Mouse (Mus musculus): ENCODE data around the gene Atf5. TPM values are rescaled to one million over a fixed set of nuclear protein-coding genes. Genes with fewer than 3 reads are reported as not detected.

Atf5 gene
- polyA plus RNA-seq, 1 experiment: 939 TPM

DNA sequence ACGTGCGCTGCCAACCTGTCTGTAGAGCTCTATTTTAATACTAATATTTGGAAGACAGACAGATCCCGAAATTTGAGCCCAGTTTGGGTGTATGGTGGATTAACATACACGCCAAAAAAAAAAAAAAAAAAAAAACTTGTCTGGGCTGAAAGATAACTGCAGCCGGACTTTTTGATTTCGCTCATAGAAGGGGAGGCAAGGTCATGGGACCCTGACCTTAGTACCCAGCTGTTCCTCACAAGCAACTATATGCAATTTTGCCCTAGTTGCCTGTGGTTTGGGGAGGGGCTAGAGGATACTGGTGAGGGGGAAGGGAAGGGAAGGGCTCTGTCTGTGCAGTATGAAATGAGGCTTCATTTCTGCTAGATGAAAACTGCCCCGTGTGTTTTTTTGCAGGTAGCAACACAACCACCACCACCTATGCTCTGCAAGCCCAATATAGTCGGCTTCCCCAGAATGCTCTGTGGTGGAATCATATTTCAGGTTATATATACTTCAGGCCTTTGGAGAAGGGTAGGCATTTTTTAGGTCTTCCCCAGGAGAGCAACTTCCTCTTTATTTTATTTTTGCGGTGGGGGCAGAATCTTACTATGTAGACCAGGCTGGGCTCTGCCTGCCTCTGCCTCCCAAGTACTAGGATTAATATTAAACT, 39.9 kb upstream of the Atf5 start:
- Histone ChIP-seq H3K4me2 (ENCODE audit: low read depth) (peak overlapping the region; percentile 84), H3K4me3 (peak overlapping the region; percentile 64), H3K36me3 (ENCODE audit: control insufficient read depth, insufficient read depth) (peaks cover 1% of the 10 kb centered on the region), H3K27me3 (ENCODE audit: control insufficient read depth, insufficient read depth, insufficient read length) (no peaks in the 10 kb centered on the region), H3K79me2 (ENCODE audit: control insufficient read depth, insufficient read depth) (peaks cover 15% of the 10 kb centered on the region), H3ac (ENCODE audit: control insufficient read depth, insufficient read length) (no peak overlapping the region)
- TF ChIP-seq POLR2A (IDR thresholded peaks at IDR 0.05; ENCODE audit: insufficient read length, low read depth) (no peak), POLR2AphosphoS2 (IDR thresholded peaks at IDR 0.05; ENCODE audit: insufficient read length, low read depth) (peak; percentile 21), REST (IDR thresholded peaks at IDR 0.05; ENCODE audit: insufficient read depth, insufficient read length) (no peak), CEBPB (IDR thresholded peaks at IDR 0.05; ENCODE audit: insufficient read depth, poor library complexity, severe bottlenecking) (0 out of 2 replicates have a peak, but pooled peaks have one; percentile 2)

DNA sequence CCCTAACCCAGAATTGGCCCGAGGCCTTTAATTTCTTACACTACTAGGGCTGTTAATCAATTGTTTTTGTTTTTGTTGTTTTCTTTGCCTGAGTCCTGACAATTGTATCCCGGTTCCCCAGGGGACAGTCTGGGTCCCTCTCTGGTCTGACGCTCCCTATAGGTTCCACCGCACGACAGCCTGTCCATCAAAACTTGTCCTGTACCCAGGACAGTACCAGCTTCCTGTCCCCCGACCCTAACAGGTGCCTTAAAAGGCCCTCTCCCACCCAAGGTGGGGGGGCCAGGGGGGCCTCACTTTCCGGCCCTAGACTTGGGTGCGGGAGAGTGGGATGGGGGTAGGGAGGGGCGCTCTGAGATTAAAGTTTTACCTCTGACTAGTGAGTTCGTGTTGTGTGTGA, 38.6 kb upstream of the Atf5 start:
- Histone ChIP-seq H3K4me2 (ENCODE audit: low read depth) (peak overlapping the region; percentile 77), H3ac (ENCODE audit: control insufficient read depth, insufficient read length) (no peak overlapping the region), H3K27me3 (ENCODE audit: control insufficient read depth, insufficient read depth, insufficient read length) (no peaks in the 10 kb centered on the region), H3K36me3 (ENCODE audit: control insufficient read depth, insufficient read depth) (no peaks in the 10 kb centered on the region), H3K4me3 (peak overlapping the region; percentile 30), H3K79me2 (ENCODE audit: control insufficient read depth, insufficient read depth) (peaks cover 27% of the 10 kb centered on the region)
- TF ChIP-seq MYOG (IDR thresholded peaks at IDR 0.05; ENCODE audit: control insufficient read depth in 1 of 3, insufficient read depth in 1 of 3, insufficient read length in 2 of 3, low read depth in 2 of 3): no peak
- no peak for TF ChIP-seq SRF (IDR thresholded peaks at IDR 0.05; ENCODE audit: control insufficient read depth, insufficient read length, low read depth)
- TF ChIP-seq TCF12 (IDR thresholded peaks at IDR 0.05; ENCODE audit: insufficient read depth, poor library complexity, severe bottlenecking): no peak
- no peak for TF ChIP-seq REST (IDR thresholded peaks at IDR 0.05; ENCODE audit: insufficient read depth, insufficient read length)
- no peak for TF ChIP-seq E2F4 (IDR thresholded peaks at IDR 0.05; ENCODE audit: insufficient read depth)

DNA sequence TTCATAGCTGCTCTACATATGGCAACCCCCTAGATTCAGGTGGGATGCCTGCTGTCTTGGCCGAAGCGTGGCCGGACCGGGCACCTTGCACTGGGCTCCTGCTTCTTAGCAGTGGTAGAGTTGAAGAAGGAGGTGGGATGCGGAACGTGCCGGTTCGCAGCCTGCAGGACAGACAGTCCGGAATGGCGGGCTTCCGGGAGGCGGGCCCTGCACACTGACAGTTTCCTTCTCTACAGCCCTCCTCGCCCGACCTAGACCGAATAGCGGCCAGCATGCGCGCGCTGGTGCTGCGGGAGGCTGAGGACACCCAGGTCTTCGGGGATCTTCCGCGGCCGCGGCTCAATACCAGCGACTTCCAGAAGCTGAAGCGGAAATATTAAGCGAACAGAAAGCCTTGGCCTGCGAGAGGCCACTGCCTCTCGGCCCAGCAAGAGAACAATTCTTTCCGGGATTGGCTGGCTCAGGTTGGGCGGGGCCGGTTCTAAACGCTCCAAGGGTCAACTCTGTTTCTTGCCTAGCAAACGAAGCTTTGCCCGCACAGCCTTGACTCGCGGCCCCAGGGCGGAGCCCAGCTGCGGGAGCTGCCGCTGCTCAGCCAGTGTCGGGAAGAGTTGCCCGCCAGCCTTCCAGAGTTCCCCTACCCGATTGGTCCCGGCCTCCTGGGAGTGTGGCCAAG, 38.0 kb upstream of the Atf5 start:
- H3K27me3 ChIP-seq (ENCODE audit: control insufficient read depth, insufficient read depth, insufficient read length): no peaks in the 10 kb centered on the region
- H3K79me2 ChIP-seq (ENCODE audit: control insufficient read depth, insufficient read depth): peaks cover 26% of the 10 kb centered on the region
- H3K36me3 ChIP-seq (ENCODE audit: control insufficient read depth, insufficient read depth): no peaks in the 10 kb centered on the region
- peak overlapping the region; percentile 30 for H3K4me3 ChIP-seq
- H3K4me2 ChIP-seq (ENCODE audit: low read depth): peak overlapping the region; percentile 77
- TF ChIP-seq REST (IDR thresholded peaks at IDR 0.05; ENCODE audit: insufficient read depth, insufficient read length) (no peak), E2F4 (IDR thresholded peaks at IDR 0.05; ENCODE audit: insufficient read depth) (no peak), POLR2AphosphoS2 (IDR thresholded peaks at IDR 0.05; ENCODE audit: insufficient read length, low read depth) (peak; percentile 86), MYOG (IDR thresholded peaks at IDR 0.05; ENCODE audit: control insufficient read depth in 1 of 3, insufficient read depth in 1 of 3, insufficient read length in 2 of 3, low read depth in 2 of 3) (no peak), MYOD1 (IDR thresholded peaks at IDR 0.05; ENCODE audit: control insufficient read depth in 1 of 3, insufficient read length in 2 of 3, low read depth in 2 of 3) (no peak), TCF3 (IDR thresholded peaks at IDR 0.05; ENCODE audit: insufficient read length, low read depth) (no peak), TCF12 (IDR thresholded peaks at IDR 0.05; ENCODE audit: insufficient read depth, poor library complexity, severe bottlenecking) (no peak), CEBPB (IDR thresholded peaks at IDR 0.05; ENCODE audit: insufficient read depth, poor library complexity, severe bottlenecking) (no peak), POLR2A (IDR thresholded peaks at IDR 0.05; ENCODE audit: insufficient read length, low read depth) (peak; percentile 56)
- peak overlapping the region; percentile 12 for H3ac ChIP-seq (ENCODE audit: control insufficient read depth, insufficient read length)

DNA sequence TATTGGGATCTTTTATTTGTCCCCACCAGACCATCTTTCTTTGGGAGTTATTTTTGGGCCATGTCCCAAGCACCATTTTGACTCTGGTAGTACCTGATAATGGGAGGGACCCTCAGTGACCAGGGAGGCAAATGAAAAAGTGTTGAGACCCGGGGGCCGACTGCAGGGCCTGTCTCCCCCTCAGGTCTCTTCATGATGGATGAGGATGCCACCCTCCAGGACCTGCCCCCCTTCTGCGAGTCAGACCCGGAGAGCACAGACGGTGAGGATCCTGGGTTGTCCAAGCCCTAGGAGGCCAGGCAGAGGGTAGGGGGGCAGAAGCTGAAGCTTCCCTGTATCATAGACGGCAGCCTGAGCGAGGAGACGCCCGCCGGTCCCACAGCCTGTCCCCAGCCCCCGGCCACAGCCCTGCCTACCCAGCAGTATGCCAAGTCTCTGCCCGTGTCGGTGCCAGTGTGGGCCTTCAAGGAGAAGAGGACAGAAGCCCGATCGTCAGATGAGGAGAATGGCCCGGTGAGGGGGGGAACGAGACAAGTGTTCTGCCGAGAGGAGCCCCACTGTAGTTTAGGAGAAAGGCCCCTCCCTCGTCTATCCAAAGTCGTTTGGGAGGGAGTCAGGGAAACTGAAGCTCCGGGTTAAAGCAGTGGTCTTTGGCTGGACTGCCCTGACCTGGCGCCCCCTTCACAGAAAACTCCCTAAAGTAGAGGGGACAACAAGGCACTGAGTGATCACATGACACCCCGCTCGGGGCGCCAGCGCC, 37.3 kb upstream of the Atf5 start:
- peaks cover 22% of the 10 kb centered on the region for H3K79me2 ChIP-seq (ENCODE audit: control insufficient read depth, insufficient read depth)
- H3K36me3 ChIP-seq (ENCODE audit: control insufficient read depth, insufficient read depth): no peaks in the 10 kb centered on the region
- H3K4me3 ChIP-seq: peak overlapping the region; percentile 30
- H3ac ChIP-seq (ENCODE audit: control insufficient read depth, insufficient read length): peak overlapping the region; percentile 12
- TF ChIP-seq POLR2A (IDR thresholded peaks at IDR 0.05; ENCODE audit: insufficient read length, low read depth) (no peak), SRF (IDR thresholded peaks at IDR 0.05; ENCODE audit: control insufficient read depth, insufficient read length, low read depth) (no peak), POLR2AphosphoS2 (IDR thresholded peaks at IDR 0.05; ENCODE audit: insufficient read length, low read depth) (no peak), USF1 (IDR thresholded peaks at IDR 0.05; ENCODE audit: low read depth) (peak; percentile 34)
- H3K27me3 ChIP-seq (ENCODE audit: control insufficient read depth, insufficient read depth, insufficient read length): no peaks in the 10 kb centered on the region
- peak overlapping the region; percentile 77 for H3K4me2 ChIP-seq (ENCODE audit: low read depth)

DNA sequence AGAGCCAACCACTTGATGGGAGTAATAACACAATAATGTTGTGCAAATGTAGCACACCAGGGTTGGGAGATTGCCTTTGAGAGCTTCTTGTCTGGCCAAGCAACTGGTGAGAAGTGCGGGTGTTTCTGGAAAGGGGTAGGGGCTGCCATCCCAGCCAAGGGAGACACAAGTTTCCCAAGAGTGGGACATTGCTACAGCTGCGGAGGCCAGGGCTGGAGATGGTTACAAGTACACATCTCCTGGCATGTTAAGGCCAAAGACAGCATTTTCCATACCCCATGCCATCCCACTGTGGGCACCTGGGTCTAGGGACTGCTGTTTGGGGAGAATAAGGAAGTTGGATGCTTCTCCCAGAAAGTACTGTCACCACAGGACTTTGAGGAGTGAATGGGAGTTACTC, 36.6 kb upstream of the Atf5 start:
- Histone ChIP-seq H3ac (ENCODE audit: control insufficient read depth, insufficient read length) (no peak overlapping the region), H3K4me3 (no peak overlapping the region), H3K4me2 (ENCODE audit: low read depth) (peak overlapping the region; percentile 77), H3K79me2 (ENCODE audit: control insufficient read depth, insufficient read depth) (peaks cover 22% of the 10 kb centered on the region), H3K36me3 (ENCODE audit: control insufficient read depth, insufficient read depth) (no peaks in the 10 kb centered on the region), H3K27me3 (ENCODE audit: control insufficient read depth, insufficient read depth, insufficient read length) (no peaks in the 10 kb centered on the region)
- TF ChIP-seq REST (IDR thresholded peaks at IDR 0.05; ENCODE audit: insufficient read depth, insufficient read length) (no peak), POLR2AphosphoS2 (IDR thresholded peaks at IDR 0.05; ENCODE audit: insufficient read length, low read depth) (peak; percentile 36)

All from myocyte (in vitro differentiated cells).